Mouse (Mus musculus): Measurements from ENCODE around the gene Khk.

Gene Khk

GRCm38 (mm10) chr5:30921256-30922033 is at the start of gene Khk:
Khk (plus strand) TSS chr5:30921431.
- DNase-seq (ENCODE audit: low read depth, low spot score): peak; percentile 88

- DNase-seq (ENCODE audit: low read depth, low spot score): no peak
These were observed 48.7 kb upstream of the Khk start for GRCm38 (mm10) chr5:30872574-30872973.

- DNase-seq (ENCODE audit: low read depth, low spot score): no peak
These were observed 46.9 kb upstream of the Khk start for GRCm38 (mm10) chr5:30874365-30874764.

GRCm38 (mm10) chr5:30878616-30879015 is 42.6 kb upstream of the Khk start:
- DNase-seq (ENCODE audit: low read depth, low spot score): no peak

GRCm38 (mm10) chr5:30879347-30879943 is 41.8 kb upstream of the Khk start:
- DNase-seq (ENCODE audit: low read depth, low spot score): no peak

- peak; percentile 42 for DNase-seq (ENCODE audit: low read depth, low spot score)
These were observed 39.4 kb upstream of the Khk start for GRCm38 (mm10) chr5:30881839-30882238.

GRCm38 (mm10) chr5:30886209-30886608 is 35.0 kb upstream of the Khk start:
- DNase-seq (ENCODE audit: low read depth, low spot score): no peak

- no peak for DNase-seq (ENCODE audit: low read depth, low spot score)
These were observed 34.5 kb upstream of the Khk start for GRCm38 (mm10) chr5:30886731-30887130.

- DNase-seq (ENCODE audit: low read depth, low spot score): peak; percentile 98
These were observed 33.9 kb upstream of the Khk start for GRCm38 (mm10) chr5:30887331-30887761.

- peak; percentile 96 for DNase-seq (ENCODE audit: low read depth, low spot score)
These were observed 33.3 kb upstream of the Khk start for GRCm38 (mm10) chr5:30887858-30888336.

GRCm38 (mm10) chr5:30888337-30889087 is 32.7 kb upstream of the Khk start, which contains the start of gene Agbl5:
Agbl5 (plus strand) TSS chr5:30888694.
- peak; percentile 96 for DNase-seq (ENCODE audit: low read depth, low spot score)

- DNase-seq (ENCODE audit: low read depth, low spot score): peak; percentile 86
These were observed 32.0 kb upstream of the Khk start for GRCm38 (mm10) chr5:30889088-30889754.

GRCm38 (mm10) chr5:30890375-30890774 is 30.9 kb upstream of the Khk start:
- no peak for DNase-seq (ENCODE audit: low read depth, low spot score)

GRCm38 (mm10) chr5:30901860-30902259 is 19.4 kb upstream of the Khk start:
- no peak for DNase-seq (ENCODE audit: low read depth, low spot score)

- DNase-seq (ENCODE audit: low read depth, low spot score): peak; percentile 97
These were observed 13.7 kb upstream of the Khk start, which contains the start of gene Ost4 for GRCm38 (mm10) chr5:30907413-30908059. Ost4 (minus strand) TSS chr5:30907788.

GRCm38 (mm10) chr5:30908426-30909299 is 12.6 kb upstream of the Khk start:
- DNase-seq (ENCODE audit: low read depth, low spot score): no peak

GRCm38 (mm10) chr5:30909300-30909659 is 12.0 kb upstream of the Khk start:
- DNase-seq (ENCODE audit: low read depth, low spot score): no peak

- no peak for DNase-seq (ENCODE audit: low read depth, low spot score)
These were observed 11.4 kb upstream of the Khk start for GRCm38 (mm10) chr5:30909863-30910262.

GRCm38 (mm10) chr5:30910481-30910880 is 10.8 kb upstream of the Khk start:
- DNase-seq (ENCODE audit: low read depth, low spot score): no peak

GRCm38 (mm10) chr5:30912156-30912555 is 9.1 kb upstream of the Khk start:
- no peak for DNase-seq (ENCODE audit: low read depth, low spot score)
